Mouse (Mus musculus): Measurements from ENCODE around the gene 1700010B08Rik.

- TF ChIP-seq POLR2A (IDR thresholded peaks at IDR 0.05; ENCODE audit: insufficient read depth, low read depth, low read length) (no peak), CTCF (IDR thresholded peaks at IDR 0.05) (no peak)
These were observed 50.0 kb downstream of the 1700010B08Rik start for GRCm38 (mm10) chr2:173769183-173769582.

Data from heart, adult 2 months (tissue).